Mouse (Mus musculus) CH12.LX (cell line): ENCODE data around the gene Mettl27.

Experiments used
- CTCF ChIP-seq, 2 experiments: IDR thresholded peaks in 1 of 2; conservative IDR thresholded peaks in 1 of 2; 2 replicates each; pipeline ENCODE4 v1.5.1; 2011 to 2012; ENCODE audit warnings: low read depth in 2 of 2, low read length in 2 of 2, improper control_type of control experiment in 1 of 2, inconsistent platforms in 1 of 2, mild to moderate bottlenecking in 1 of 2, moderate library complexity in 1 of 2
- EP300 ChIP-seq: IDR thresholded peaks from 2 replicates; pipeline ENCODE4 v1.6.1; 2011; ENCODE audit warnings: low read length, improper control_type of control experiment
- MAFK ChIP-seq: IDR thresholded peaks from 2 replicates; pipeline ENCODE4 v1.6.1; 2011; ENCODE audit warnings: low read length, improper control_type of control experiment; ENCODE audit not compliant: insufficient replicate concordance
- MAX ChIP-seq: IDR thresholded peaks from 2 replicates; pipeline ENCODE4 v1.6.1; 2011; ENCODE audit warnings: low read length, improper control_type of control experiment
- UBTF ChIP-seq: IDR thresholded peaks from 2 replicates; pipeline ENCODE4 v1.6.1; 2012; ENCODE audit warnings: low read depth, mild to moderate bottlenecking, inconsistent platforms, low read length, improper control_type of control experiment, moderate library complexity
- ZKSCAN1 ChIP-seq: IDR thresholded peaks from 2 replicates; pipeline ENCODE4 v1.6.1; 2012; ENCODE audit warnings: low read depth, inconsistent platforms, low read length, improper control_type of control experiment, borderline replicate concordance

DNA sequence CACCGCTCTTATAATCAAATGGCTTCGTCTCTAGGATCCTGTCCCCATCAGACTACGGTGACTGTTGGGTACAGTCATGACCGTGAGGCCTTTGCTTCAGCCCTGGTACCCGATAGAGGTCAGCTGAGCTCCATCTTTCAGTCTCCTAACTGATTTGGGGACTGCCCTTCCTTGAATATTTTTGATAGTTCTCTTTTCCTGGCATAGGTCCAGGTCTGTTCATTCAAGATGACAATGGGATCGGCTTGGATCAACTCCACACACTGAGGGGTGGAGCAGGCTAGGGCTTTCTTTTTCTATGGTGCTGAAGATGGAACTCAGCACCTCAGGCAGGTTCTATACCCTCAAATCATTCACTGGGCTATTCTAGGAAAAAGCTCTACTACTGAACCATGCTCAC is 3.9 kb downstream of the Mettl27 start:
- TF ChIP-seq ZKSCAN1 (no peak), MAFK (no peak), EP300 (no peak), CTCF (conservative IDR thresholded peaks at IDR 0.05 in 1 of 2, IDR thresholded peaks at IDR 0.05 in 1 of 2; ENCODE audit: low read depth in 2 of 2, low read length in 2 of 2) (no peak), UBTF (no peak), MAX (no peak)
